Mouse (Mus musculus) neutrophil, adult 5-6 weeks (primary cell): ENCODE data around the gene Bok. TPM values are rescaled to one million over a fixed set of nuclear protein-coding genes. Genes with fewer than 3 reads are reported as not detected.
"Not testable (repeated sequence)": the region's sequence is repeated elsewhere in the genome, so short reads cannot be mapped to it uniquely, and the experiment has no call there.

Experiments used
- ATAC-seq: fragments of 151-379, 151-347 bp; 2 replicates; pipeline ENCODE4 v1.8.0; 2017; ENCODE audit warnings: mild to moderate bottlenecking, moderate TSS enrichment; ENCODE audit not compliant: insufficient number of reproducible peaks, poor library complexity, low FRiP score, severe bottlenecking; ENCODE audit errors: extremely low read depth
- total RNA-seq: library from RNA; stranded (forward); fragments of 200-1000 nt; gene quantifications from 2 replicates; pipeline ENCODE4 v1.2.3, GENCODE M21; 2017

Gene Bok
- total RNA-seq, result not detected in 2 replicates

DNA sequence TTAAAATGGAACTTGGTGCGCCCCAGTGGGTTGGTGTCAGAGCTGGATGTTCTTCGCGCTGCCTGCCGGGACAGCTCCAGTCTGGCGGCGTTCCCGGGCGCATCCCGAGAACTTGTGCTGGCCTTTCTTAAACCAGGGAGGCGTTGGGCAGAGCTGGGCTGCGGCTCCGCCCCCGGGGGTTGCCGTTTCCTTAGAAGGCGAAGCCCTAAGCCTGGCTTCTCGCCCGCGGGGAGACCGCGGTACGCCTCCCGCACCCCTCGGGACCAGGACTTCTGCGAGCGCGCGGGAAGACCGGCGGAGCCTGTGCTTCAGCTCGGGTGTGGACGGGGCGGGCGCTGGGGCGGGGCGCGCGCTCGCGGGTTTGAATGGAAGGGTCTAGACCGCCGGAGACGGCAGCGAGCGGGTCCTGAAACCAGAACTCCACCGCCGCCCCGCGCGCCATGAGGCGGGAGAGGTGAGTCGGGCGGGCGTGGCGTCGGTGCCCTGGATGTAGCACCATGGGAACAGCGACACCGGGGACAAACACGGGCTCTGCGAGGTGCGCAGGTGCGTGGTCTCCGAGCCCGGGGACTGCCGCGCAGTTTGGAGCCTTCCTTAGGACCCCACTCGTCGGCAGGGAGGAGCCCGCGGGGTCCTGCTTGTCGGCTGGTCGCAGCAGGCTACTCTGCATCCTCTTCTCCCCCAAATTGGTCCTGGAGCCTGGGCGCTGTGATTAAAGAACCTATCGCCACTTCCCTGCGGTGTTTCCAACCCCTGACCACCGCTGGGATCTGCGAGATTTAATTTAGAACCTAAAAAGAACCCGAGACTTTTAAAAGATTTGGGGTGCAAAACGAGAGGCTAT lies at the start of gene Bok:
Bok (plus strand) TSS at position 260 of the 844 bp plus-strand sequence.
- no peak for ATAC-seq

DNA sequence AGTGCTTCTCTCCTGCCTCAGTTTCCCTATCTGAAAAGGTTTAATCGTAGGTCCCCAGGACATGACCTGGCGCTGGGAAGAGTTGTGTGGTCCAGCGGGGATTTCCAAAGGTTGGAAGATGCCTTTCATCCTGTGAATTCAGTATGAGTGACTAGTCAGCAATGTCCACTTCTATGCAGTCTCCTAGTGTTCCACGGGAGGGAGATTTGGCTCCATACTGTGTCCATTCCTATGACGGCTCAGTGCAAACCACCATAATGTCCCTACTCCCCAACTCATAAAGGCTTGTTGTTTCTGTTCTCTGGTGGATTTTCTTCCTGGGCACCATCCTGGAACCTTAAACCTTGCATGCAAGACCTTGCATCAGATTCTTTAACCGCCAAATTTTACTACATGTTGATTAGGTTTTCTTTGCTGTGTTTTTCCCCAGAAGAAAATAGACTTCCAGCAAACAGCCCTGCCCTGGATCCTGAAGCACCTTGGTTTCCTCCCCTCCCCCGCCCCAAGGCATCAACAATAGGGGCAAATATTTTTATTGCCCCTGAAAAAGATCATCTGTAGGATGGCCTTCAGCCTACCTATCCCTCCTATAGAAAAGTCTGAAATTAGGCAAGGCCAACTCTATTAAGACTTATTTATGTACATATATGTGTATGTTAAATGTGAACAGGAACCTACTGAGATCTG lies 49.1 kb upstream of the Bok start:
- no peak for ATAC-seq

DNA sequence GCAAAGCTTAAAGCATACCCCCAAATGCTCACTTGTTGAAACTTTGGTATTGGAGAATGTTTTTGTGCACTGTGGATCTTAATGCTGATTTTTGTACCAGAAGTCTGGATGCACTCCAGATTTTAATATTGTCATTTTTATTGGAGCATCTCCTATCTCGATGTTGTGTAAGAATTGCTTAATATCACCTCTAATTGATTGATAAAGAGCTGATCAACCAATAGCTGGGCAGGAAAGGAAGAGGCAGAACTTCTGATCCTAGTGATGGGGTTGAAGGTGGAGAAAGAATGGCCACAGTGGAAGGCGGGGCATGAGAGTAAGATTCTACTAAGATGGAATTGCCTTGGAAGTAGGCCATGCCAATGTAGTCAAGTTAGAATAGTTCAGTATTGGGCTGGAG lies 43.5 kb upstream of the Bok start:
- ATAC-seq, result no peak

DNA sequence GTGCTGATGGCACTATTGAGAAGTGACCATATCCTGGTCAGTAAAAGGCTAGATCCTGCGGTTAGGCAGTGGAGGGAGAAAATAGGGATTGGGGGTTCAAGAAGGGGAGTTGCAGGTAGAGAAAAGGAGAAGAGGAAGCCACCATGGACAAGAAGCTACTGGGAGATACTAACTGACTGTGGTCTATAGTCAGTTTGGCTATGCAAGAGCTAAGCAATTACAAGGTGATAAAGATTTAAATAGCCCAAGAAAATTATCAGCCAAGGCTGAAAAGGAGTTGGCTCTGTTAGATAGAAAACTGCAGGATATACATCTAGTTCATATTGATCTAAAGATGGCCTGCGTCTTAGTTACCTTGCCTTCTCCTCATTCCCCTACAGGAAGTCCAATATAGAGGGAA lies 42.8 kb upstream of the Bok start:
- ATAC-seq, result no peak

DNA sequence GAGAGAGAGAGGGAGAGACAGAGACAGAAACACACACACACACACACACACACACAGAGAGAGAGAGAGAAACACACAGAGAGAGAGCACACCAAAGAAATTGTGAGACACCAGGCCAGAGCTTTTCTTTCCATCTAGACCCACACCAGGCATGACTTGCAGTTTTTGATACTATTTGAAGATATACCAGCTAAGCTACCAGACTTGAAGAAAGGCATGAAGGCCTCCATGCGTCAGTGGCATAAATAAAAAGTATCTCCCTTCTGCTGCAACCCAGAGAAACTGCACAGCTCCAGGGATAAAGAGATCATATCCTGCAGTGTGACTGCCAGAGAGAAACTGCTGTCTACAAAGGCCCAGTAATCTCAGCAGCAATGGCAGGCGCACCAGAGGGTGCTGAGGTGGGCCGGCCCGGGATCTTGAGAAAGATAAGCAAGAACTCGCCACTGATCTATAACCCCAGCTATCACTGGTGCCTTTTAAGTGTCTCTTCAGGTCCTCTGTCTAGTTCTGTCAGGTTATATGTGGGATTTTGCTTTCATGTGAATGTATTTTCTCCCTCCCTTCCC lies 35.8 kb upstream of the Bok start:
- ATAC-seq, result no peak

DNA sequence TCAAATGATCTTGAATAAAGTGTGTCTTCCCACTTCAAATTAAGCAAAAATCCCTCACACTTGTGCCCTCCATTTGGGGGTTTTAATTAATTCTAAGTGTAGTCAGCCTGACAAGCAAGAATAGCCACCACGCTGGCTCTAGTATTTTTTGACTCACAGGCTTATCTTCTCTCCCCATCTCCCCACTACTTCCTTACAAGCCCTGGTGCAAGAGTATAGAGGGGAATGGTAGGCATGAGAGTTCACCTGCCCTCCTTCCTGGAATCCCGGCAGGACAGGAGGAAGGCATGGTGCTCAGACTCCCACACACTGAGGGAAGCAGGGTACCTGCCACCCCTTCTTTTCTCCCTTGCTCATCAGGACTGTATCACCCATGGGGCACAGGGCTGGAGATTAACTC lies 31.2 kb upstream of the Bok start:
- no peak for ATAC-seq

DNA sequence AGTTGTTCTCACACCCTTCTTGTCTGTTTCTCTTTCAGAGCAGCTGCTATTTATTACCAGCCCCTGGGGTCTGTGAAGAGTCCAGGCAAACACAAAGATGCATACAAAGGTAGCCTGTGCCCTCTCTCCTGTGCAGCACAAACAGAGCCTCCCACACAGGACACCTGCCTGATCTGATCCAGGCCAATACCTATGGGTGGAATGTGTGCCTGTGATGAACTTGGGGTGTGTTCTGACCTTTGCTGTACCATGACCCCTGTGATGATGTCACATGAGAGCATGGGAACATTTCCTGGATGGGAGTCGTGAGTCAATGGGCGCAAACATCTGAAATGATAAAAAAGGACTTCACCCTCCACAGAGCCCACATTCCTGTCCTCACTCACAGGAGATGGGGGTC lies 30.7 kb upstream of the Bok start:
- no peak for ATAC-seq

DNA sequence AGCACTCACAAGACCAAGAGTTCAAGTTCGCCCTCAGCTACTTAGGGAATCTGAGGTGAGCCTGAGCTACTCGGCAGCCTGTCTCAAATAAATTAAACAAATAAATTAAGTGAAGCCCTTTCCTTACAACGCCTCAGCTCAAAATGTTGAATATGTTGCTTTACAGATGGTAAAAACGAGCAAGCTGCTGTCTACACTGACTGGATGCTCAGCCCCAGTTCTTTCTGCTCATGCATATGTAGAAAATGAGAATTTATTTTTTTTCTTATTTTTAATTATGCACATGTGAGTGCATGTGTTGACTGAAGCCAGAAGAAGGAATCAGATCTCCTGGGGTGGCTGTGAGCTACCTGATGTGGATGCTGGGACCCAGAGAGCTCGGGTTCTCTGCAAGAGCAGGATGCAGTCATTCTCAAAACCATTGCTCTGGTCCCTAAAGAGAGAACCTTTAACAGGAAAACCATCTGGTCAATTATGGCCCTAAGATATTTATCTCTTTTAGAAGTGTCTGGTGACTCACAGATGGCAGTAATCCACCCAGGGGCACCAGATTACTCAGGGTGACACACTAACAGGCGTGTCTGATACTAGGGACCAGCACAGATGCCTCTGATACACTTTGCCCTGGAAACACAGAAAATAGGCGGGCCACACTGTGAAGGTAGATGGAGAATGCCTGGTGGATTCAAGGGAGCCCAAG lies 29.0 kb upstream of the Bok start:
- no peak for ATAC-seq

DNA sequence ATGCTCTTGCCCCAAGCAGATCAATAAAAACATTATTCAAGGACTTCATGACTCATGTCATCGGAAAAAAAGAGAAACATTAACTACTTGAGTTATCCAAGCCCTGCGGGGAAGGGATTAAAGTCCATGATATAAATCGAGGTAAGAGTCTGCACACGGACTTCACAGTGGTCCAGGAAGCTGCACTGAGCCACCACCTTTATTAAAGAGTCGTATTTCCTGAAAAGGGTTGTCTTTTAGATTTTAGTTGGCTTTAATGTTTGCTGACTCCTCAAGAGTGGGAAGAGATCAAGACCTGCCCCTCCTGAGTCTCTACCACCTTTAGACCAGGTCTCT lies 28.5 kb upstream of the Bok start:
- no peak for ATAC-seq

DNA sequence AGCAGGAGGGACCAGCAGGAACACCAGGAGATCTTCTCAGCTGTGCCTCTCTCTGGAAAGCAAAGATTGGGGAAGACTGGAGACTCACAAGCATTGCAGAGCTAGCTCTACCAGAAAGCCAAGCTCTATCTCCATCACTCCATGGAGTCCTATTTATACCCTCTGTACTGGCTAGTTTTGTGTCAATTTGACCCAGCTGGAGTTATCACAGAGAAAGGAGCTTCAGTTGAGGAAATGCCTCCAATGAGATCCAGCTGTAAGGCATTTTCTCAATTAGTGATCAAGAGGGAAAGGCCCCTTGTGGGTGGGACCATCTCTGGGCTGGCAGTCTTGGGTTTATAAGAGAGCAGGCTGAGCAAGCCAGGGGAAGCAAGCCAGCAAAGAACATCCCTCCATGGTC lies 26.9 kb upstream of the Bok start, which contains the start of gene Stk25:
Stk25 (minus strand) TSS at position 101 of the 400 bp plus-strand sequence.
- not testable (repeated sequence) for ATAC-seq

DNA sequence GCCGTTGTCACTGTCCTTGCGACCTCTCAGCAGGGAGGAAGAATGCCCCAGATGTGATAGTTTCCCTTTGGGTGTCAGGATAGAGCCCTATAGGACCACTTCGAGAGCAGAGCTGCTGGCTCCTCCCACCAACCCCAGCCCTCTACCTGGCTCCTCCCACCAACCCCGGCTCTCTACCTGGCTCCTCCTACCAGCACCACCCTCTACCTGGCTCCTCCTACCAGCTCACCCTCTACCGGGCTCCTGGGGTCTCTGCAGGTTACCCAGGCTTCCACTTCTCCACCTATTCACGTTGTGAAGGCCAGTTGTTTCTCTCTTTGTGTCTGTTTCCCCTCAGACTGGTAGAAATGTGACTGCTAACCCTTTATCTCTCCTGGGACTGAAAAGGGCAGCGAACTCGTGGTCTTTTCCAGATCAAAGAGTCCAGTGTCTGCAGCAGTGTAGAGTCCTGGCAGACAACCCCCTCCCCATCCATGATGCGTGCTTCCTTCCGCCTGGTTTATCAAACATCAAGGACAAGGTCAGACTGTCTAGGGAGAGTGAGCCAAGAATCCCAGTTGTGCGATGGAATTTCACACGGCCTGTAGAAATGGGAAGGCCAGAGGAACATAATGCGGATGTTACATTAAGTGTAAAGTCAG lies 17.6 kb upstream of the Bok start:
- peak; percentile 49; the same call in 1 of the 2 replicates for ATAC-seq

DNA sequence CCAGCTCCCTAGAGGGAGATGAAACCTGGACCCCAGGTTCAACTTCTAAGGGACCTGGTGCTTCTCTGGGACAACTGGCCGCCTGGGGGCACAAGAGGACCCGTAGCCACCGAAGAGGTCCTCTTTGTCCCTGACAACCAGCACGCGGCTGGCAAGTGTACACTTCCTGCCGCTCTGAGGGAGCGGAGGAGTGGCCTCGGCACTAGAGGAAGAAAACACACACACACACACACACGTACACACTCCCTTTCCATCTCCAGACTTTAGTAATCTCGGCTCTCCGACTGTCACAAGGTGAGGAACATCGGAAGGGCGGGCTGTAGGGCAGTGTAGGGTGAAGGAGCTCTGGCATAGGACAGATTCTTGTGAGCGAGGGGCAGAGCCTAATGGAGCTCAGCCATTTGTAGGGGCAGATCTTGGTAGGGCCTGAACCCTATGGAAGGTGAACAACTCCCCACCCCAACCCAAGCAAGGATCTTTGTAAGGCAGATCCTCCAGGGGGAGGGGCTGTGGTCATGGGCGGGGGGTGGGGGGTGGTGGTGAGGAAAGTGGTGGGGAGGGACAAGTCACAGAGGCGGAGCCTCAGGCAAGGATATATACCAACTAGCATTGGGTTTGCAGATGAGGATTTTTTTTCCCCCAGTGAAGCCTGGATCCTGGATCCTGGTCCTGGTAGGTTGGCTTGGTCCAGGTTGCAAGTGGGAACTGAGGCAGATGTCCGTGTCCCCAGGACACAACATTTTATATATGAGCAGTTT lies 16.5 kb upstream of the Bok start:
- peak; percentile 79 for ATAC-seq

DNA sequence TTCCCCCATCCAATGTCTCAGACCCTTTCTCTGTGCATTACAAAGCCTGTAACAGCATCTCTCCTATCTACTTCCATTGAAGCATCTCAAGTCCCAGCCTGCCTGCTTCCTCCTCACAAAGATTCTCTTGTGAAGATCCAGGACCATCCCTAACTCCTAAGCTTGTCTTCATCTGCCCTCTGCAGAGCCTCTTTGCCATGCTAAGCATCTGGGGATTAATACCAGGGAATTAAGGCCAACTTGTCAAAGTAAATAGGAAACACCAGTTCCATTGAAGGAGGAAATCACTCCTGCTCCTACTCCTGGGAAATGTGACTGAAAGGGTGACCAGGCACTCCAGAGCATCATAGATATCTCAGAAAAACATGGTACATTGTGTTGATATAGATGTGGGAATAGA lies 15.5 kb upstream of the Bok start:
- ATAC-seq, result no peak

DNA sequence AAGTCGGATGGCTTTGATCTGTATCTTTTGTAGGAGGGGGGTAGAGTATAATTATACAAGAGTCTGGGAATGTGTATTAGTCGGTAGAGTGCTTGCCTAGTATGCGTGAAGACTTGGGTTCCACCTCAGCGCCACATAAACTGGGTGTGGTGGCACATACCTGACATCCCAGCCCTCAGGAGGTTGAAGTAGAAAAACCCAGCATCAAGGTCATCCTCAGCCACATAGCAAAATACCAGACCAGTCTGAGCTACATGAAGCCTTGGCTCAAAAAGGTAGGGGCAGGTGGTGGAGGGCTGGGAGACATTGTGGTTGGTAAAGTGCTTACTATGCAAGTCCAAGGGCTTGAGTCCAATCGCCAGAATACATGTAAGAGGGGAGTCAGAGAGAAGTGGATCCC lies 12.8 kb upstream of the Bok start:
- ATAC-seq, result no peak

DNA sequence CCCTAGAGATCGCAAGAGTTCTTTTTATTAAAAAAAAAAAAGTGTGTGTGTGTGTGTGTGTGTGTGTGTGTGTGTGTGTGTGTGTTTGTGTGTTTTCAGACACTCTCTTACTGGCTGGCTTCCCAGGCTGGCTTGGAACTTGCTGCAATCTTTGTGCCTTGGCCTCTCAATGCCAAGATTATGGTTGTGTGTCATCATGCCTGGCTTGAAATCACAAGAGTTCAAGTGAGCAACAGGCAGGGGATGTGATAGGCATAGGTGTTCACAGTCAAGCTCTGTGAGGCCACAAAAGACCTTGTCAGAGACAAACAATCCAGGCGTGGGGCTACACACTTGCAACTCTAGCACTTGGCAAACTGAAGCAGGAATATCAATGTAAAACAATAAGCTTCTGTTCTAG lies 7.1 kb upstream of the Bok start:
- ATAC-seq, result no peak

DNA sequence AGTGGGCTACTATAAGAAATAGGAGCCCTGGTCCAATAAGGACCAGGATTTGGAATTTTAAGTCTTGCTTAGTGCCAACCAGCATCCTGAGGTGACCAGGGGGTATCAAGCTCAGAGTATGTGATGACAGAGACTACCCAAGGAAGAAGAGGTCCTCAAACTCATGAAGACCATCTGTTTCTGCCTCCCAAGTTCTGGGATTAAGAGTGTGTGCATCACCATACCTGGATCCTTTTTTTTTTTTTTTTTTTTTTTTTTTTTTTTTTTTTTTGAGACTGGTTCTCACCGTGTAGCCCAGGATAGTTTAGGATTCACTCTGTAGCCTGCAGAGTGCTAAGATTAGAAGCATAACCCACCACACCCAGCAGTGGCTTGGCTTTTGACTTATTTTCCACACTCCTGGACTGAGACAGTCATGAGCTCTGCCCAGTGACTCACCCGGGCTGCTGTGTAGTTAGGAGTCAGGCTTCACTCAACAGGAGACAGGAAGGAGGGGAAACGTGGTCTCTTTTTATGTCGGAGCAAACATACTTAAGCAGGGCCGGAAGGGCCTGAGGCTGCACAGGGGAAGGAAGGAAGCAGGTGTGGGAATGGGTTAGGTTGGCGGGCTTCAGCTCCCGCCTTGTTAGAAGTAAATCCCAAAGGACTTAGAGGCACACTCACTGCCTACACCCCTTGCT lies 5.4 kb upstream of the Bok start:
- ATAC-seq, result no peak

DNA sequence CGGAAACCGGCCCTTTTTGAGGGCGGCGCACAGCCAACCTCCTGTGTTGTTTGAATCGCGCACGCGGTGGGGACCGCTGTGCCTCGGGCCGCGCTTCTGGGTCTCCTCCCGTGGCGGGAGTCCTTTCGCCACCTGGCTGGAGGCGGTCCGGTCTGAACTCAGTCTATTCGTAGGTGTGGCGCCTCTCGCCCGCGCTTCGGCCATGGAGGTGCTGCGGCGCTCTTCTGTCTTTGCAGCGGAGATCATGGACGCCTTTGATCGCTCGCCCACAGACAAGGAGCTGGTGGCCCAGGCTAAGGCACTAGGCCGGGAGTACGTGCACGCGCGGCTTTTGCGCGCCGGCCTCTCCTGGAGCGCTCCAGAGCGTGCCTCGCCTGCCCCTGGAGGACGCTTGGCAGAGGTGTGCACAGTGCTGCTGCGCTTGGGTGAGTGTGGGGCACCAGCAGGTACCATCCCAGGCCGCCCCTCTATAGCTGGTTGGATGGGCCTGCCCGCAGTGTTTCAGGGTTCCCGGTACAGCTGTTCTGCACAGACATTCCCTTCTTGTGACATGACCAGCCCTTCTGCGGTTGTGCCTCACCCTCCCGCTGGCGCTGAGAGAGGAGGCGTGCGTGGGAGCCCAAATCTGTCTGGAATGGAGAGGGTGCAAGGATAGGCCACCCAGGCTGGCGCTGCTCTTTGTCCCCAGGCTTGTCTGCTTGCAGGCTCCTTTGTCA lies 943 bp downstream of the Bok start:
- ATAC-seq, result no peak
